Mouse (Mus musculus) retina, embryonic 14.5 days (tissue): Measurements from ENCODE around the gene Egflam.
A peak's percentile ranks its signal among the peaks of the same experiment; 100 is the strongest.

ENCODE experiments used
- DNase-seq: peaks from one replicate; pipeline ENCODE4 v3.0.0-alpha.2; 2015; ENCODE audit warnings: low spot score

The Egflam gene

DNA sequence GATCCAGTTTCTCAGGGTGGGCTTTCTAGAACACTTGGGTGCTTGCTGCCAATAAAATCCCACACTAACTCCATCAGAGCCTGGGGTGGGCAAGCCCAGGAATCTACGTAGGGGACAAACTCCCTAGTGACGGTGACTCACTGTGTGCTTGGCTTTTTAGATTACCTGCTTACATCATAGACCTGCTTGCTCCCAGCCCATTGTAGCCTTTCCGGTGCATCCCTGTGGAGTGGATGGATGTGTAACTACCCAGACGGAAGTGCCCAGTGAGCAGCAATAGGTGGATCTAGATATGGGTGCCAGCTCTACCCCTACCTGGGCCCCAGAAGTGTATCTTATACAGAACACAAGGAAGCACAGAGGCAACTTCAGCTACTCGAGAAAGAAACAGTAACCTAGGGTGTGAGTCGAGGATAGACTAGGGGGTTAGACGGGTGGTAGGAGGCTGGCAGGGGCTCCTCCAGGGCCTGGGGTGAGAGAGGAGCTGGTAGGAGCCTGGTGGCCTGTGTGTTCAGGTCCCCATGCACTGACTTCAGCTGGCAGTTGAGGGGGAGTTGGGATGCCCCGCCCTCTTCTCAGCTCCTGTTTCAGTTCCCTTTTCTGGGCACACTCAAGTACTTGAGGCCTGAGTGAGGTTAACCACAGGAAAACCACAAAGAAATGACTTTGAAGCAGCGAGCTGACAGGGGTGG is 181.5 kb downstream of the Egflam start:
- DNase-seq, result no peak

DNA sequence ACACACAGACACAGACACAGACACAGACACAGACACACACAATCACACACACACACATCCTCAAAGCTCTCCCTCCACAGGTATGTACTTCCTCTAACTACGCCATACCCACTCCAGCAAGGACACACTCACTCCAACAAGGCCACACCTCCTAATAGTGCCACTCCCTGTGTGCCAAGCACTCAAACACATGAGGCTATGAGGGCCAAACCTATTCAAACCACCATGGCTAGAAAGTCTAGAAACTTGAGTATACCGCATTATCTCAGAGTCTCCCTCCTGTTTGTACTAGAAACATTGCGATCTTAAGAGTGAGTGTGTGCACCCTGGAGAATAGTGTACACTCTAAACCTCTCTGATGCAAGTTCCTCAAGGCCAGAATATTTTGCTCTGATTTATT is 182.3 kb downstream of the Egflam start:
- no peak for DNase-seq

DNA sequence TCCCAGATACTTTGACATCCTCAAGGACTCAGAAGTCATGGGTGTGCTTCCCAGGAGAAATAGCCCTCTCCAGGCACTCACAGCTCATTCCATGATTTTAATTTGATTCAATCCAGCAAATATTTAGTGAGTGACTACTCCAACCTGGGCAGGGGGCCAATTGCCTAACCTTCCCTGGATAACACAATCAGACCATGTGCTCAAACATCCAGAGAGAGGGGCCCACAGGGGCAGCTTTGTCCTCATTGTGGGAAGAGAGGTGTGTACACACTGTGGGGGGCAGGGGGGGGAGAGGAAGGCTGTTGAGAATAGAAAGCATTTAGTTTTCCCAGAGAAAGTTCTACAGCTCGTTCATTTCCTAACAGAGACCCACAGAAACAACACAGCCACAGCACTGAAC is 184.5 kb downstream of the Egflam start:
- no peak for DNase-seq

DNA sequence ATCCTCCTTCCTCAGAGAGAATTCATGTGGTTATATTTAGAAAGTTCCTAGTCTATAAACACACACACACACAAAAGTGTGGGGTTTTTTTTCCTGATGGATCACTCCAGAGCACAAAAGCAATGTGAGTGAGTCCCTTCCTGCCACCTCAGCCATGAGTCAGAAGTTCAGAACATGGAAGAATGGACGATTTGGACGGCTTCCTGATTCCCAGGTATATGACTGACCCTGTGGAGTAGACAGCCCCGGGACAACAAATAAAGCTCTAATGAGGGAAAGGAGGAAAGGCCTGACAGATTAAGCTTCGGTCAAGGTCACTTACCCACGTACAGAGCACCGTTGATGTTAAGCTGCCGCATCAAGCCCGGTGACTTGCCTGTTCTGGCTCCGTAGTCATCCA is 190.0 kb downstream of the Egflam start:
- no peak for DNase-seq

DNA sequence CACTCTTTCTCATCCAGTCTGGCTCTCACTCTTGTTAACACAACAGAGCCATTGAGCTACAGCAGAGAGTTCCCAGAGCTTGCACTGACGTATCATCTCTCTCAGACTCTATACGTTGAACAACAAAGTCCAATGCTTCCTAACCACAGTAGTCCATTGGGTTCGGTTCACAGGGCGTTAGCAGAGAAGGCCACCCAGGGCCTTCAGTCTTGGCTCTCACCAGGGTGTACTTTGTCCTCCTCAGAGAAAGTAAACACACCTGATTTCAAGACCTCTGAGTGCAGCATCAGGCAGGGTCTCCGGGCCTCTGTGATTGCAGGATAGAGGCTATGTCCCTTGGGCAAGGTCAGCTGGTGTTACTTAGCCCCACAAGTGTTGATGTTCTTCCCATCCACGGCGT is 190.9 kb downstream of the Egflam start:
- DNase-seq, result no peak

DNA sequence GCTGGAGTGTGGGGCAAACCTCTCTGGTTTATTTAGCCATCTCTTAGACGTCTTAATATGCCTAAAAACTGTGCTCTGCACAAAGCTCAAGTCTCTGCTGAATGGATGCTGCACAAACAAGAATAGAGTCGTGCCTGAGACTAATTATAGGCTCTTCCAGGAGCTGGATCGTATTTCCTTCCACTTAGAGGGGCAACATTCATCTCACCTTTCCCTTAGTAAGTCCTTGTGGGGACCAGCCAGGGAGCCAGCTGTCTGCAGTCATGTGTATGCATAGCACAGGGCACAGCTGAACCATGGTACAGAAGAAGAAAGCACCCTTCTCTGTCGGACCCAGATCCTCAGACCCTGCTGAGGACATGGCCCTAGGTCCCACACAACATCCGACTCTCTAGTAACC is 192.1 kb downstream of the Egflam start:
- DNase-seq, result no peak

DNA sequence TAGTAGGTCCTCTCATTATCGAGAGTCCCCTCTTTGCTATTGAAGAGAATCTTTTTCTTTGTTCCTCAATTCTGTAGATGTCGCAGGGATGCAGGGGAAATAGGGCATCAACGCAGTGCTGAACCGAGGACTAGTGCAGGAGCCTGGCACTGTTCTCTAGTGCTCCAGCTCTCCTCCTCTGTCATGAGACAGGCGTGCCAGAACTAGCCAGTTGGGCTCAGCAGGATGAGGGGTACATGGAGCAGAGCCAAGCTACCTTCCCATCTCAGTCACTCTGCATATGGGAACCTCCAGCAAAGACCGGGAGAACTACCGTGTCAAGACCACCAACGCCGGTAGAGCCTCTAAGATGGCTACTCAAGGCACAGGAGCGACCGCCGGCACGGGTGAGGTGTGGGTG is 193.3 kb downstream of the Egflam start:
- DNase-seq, result no peak

DNA sequence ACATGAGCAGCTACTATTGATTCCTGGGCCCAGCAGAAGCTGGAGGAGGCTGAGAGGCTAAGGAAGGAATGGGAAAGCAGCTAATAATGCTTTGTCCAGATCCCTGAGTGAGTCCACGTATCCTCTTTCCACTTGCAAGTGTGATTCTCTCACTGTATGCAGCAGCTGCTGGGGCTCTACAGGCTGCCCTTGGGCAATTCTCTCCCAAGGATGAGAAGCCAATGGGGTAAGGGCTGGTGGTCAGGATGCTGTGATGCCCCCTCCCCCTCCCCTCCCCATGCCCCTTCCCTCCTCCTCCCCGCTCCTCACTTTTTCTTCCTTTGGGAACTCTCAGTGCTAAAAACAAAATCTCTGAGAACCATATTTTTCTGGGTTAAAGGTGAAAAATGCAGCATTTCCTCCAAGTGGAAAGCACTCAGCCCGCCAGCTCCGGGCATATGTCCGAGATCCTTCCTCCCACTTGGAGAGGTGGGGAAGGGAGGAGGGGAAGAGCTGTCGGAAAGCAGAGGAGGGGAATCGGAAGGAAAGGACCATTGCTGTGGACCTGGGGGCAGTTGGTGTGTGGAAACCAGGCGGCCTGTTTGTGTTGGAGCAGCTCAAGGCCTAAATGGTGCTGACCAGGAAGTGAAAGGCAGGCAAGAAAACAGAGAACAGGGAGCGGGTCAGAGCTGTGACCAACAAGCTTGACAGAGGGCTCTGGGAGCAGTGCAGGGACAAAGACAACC is 194.4 kb downstream of the Egflam start:
- DNase-seq, result no peak

DNA sequence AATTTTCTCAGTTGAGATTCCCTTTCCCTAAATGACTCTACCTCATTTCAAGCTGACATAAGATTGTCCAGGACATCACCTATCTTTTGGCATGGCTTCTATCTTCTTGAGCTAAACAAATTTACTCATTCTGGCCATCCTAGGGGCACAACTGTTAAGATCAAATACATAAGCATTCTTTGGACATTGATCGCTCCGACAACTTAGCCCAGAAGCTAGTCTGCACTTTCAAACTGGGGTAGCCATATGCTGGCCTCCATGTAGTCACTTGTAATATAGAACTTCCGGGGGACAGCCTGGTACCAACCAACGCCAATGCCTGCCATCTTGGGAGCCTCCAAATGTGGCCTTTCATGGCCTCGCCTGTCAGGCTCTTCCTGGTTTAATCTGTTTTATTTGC is 195.2 kb downstream of the Egflam start:
- no peak for DNase-seq

DNA sequence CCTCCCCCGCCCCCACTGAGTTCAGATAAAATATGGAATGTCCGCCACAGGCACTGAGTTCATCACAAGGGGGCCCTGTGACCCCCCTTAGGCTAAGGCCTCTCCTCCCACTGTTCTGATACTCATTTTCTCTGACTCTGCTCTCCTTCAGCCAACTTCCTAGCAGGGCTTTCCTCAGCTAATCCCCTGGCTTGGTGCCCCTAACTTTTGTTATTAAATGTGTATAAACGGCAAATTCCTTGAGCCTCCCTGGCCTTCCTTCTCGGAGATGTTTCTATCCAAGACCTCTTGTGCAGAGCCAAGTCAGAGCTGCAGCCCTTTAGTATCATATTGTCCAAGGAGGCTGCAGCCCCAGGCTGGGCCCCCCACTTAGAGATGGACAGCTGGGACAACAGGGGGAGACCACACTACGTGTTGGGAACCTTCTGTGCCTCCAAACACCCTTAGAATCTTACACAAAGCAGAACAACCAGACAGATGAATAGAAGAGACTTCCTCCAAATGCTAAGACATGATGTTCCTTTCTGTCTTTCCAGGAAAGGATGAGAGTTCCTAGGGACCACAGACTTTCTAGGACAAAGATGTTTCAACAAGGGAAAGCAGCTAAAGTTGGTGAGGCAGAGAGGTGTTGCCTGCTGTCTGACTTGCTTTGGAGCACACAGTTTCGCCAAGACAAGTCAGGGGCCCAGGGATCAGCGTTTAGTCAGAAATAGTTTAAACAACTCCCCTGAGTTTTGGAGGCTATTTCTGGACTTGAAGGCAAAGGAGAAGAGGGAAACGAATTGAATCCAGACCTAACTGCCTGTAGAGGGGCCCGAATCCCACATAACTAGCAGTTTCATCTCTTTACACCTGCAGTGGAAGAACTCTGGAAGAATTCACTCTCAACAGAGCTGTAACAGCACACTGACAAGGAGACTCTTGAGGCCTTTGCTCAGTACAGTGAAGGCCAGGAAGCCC is 196.5 kb downstream of the Egflam start:
- DNase-seq, result no peak

DNA sequence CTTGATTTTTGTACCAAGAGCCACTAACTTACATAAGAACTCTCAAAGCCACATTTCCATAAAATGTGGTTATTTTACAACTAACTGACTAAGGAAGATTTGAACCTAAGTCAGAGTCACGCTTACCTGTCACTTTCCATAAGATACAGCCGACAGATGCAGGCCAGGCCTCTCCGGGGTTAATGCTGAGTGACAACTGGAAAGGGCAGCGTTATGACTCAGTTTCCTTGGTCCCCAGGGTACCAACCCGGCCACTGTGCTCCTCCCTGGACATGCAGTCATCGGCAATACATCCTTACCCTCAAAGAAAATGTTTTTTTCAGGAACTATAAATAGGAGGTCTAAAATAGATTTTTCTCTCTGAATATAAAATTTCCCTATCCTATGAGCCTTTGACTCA is 197.9 kb downstream of the Egflam start:
- DNase-seq, result no peak

DNA sequence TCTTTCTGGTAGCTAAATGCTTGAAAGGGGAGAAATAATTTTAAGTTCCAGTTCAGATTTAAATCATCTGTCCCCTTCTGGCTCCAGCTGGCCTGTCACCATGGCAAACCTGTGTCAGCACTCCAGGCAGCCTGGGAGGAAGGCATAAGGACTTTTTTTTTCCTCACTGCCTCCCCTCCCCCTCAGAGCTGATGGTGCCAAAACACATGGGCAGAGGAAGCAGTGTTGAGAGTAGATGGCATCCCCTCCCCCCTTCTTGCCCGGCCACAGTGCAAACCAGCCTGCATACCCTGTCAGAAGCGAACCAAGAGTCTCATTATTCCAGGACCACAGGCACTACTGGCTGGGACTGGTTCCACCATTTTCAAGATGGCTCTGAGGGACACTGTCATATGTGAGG is 199.4 kb downstream of the Egflam start:
- peak; percentile 43 for DNase-seq

DNA sequence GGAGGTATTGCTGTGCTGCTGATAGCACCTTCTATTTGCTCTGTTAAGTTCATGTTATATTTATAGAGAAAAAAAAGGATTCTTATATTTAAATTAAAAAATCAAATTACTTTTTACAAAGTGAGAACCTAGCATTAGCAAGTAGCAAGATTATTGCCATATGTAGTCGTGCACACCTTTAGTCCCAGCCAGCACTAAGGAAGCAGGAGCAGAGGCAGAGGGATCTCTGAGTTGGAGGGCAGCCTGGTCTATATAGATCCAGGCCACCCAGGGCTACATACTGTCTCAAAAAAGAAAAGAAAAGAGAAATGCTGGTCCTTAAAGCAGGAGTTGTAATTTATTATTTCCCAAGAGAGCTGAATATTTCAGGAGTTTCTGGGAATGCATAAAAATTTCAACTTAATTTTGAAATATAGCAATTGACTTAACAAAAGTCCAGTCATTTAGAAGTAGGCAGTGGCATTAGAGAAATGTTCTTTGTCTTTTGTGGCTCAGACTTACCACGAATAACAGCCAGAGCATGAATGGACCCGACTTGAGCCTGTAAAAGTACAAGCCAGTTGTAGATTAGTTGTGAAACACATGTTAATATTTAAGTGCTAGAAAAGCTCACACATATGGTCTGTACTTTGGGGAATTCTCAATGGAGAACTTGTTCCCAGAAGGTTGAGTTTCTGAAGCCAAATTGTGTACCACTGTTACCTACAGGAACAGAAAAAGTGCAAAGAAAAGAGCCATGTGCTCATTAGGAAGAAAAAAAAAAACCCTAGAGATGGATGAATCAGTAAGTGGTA is 200.3 kb downstream of the Egflam start:
- no peak for DNase-seq

DNA sequence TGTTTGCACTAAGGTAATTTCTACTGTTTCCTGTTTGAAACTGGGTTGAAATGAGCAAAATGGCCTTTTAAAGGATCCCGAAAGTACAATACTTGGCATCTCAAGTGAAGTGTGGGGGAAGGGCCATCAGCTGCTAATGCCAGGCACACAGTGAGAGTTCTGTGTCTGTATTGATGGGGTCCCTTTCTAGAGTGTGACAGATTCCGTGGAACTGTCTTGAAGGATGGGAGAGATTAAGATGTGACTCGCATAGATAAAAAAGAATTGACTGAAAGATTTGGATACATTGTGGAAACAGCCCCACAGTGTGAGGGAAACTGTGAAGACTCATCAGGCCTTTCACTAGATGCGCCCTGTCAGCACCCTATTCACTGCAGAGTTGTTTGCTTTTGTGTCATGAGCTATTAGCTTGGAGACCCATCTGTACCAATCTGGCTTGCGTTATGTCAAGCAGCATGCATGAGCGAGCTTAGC is 203.4 kb downstream of the Egflam start:
- peak; percentile 60 for DNase-seq

DNA sequence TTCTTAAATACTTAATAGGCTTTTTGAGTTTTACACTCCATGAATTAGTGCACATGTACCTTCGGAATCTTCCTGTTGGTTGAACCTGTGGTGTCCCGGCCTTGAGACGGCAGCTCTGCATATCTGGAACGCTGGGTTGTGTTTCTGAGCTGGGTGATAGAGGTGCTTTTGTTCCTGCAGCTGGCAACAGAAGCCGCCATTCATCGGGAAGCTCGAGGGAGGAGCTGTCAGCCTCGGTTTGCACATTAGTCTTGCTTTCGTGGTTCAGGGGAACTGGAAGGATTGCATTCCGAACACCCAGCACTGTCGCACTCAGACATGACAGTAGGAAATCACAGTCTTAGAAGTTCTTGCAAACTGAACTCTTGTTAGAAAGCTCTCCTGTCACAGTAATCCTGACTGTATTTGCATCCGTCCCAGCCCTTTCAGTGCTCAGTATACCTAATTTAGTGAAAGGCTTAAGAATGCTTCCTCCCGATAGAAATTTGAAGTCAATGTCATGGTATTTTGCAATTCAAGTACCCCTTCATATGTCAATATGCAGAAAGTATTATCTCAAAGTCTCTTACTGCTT is 204.0 kb downstream of the Egflam start:
- DNase-seq, result peak; percentile 74

DNA sequence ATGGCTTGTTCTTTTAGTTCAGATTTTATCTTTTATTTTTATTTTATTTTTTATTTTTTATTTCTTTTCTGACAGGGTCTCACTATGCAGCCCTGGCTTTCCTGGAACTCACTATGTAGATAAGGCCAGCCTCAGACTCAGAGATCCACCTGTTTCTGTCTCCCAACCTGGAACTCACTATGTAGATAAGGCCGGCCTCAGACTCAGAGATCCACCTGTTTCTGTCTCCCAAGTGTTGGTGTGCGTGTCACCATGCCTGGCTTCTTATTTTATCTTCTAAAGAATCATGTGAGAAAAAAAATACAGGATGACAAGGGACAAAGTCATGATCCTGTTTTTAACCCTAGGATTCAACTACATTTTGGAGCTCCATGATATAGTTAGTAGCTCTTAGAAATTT is 205.6 kb downstream of the Egflam start:
- no peak for DNase-seq

DNA sequence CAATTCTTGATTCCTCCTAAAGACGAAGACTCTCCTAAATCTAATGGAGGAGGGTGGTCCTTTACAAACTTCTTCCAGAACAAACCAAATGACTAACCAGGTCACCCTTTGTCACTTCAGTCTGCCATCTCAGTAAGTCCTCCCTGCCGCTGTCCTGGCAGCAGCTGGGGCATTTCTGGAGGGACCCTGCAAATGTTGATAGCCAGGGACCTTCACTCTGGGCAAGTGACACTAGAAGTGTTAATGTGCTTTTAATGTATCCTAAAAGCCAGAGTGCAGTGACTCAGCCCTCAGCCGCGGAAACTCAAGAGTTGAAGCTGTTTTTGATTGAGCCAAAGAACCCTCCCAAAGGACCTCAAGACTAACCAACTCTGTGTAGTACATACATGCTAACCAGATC is 207.1 kb downstream of the Egflam start:
- no peak for DNase-seq

DNA sequence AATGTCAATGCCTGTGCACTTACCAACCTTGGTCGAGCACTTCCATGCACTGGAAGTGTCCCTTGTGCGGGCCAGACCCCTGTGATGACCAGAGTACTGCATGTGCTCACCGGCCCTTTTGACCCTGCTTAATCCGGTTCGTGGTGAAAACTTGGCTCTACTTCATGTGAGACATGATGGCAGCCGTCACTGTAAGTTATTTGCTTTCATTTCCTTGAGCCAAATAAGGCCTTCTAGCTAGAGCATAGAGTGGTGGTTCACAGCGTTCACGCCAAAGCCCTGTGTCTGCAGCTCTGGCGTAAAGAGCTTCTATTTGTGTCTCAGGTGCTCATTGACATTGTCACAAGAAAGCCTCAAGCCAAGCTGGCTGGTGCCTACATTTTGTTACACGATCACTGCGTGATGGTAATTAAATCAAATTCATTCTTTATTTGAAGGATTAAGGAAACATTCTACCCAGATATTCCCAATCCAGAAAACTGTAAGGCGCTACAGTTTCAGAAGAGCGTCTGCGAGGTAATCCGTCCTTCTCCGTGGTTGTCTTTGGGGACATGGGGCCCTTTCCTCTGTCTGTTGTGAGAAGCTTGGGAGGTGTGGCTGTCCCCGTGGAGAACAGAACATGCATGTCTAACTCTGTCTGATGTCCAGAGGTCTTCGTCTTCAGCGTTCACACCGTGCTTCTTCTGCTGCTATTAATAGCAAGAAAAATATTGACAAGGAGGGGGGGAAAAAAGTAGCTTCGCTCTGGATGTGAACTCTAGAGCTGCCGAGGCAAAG is 208.3 kb downstream of the Egflam start:
- DNase-seq, result no peak

DNA sequence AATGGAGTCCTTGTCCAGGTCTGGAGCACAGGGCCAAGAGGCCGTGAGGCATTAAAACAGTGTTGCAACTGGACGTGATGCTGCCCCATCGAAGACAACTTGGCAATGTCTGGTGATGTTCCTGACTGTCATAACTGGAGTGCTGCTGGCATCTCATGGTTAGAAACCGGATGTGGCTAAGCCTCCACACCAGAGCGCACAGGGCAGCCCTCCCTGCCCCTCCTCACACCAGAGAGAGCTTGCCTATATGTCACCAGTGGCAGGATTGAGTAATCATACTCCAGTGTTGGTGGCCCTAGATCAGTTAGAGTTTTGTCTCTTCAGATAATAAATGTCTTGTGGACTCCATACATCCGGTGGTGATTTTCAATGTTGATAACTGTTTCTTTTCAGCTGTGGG is 210.5 kb downstream of the Egflam start:
- DNase-seq, result no peak

DNA sequence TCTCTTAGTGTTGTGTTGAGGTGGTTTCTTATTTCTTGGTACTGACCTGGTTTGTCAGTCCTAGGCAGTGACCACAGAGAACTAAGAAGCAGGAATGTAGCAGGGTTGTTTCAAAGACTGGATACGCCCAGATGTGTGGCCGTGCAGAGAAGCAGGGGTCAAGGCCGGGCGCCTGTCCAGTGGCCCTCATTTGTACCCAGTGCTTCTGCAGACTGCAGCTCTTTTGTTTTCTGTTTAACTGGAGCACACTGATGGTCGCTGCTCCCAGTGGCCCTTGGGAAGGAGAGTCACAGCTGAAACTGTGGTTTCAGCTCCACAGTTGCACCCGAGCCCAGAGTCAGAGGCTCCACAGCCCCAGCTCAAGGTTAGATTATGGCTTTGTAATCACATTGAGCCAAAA is 217.6 kb downstream of the Egflam start:
- DNase-seq, result no peak

DNA sequence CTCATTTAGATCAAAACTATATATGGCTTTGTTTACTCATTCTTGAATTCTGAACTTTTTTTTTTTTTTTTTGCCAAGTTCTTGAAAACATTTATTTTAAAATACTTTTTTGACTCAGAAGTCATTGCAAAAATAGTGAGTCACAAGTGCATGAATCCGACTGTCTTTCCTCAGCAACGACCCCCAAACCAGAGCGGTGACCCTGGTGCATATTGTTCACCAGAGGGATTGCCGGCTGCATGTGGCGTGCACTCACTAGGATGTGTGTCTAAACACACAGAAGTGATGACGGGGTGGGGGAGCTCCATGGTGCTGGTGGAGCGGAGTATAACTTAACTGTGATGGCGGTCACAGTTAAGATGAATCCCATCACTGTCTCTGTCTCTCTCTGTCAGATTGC is 224.4 kb downstream of the Egflam start:
- no peak for DNase-seq
